Mouse (Mus musculus) testis, adult 2 months (tissue): Measurements from ENCODE around the gene Ccdc13.

Experiments
- CTCF ChIP-seq: fragments of 200-500 bp; IDR thresholded peaks from 2 replicates; pipeline ENCODE4 v1.5.1; 2012; ENCODE audit warnings: low read depth, mild to moderate bottlenecking, inconsistent platforms, low read length, moderate library complexity; ENCODE audit not compliant: control insufficient read depth, insufficient read depth, insufficient replicate concordance
- POLR2A ChIP-seq: fragments of 200-500 bp; IDR thresholded peaks from 2 replicates; pipeline ENCODE4 v1.6.1; 2012; ENCODE audit warnings: low read depth, mild to moderate bottlenecking, inconsistent platforms, low read length, moderate library complexity; ENCODE audit not compliant: control insufficient read depth

- TF ChIP-seq CTCF (no peak), POLR2A (no peak)
These were observed 18.5 kb downstream of the Ccdc13 start for GRCm38 (mm10) chr9:121820765-121821164.
